ENCODE assay signal across 8 mouse cellular contexts in the genomic region with DNA sequence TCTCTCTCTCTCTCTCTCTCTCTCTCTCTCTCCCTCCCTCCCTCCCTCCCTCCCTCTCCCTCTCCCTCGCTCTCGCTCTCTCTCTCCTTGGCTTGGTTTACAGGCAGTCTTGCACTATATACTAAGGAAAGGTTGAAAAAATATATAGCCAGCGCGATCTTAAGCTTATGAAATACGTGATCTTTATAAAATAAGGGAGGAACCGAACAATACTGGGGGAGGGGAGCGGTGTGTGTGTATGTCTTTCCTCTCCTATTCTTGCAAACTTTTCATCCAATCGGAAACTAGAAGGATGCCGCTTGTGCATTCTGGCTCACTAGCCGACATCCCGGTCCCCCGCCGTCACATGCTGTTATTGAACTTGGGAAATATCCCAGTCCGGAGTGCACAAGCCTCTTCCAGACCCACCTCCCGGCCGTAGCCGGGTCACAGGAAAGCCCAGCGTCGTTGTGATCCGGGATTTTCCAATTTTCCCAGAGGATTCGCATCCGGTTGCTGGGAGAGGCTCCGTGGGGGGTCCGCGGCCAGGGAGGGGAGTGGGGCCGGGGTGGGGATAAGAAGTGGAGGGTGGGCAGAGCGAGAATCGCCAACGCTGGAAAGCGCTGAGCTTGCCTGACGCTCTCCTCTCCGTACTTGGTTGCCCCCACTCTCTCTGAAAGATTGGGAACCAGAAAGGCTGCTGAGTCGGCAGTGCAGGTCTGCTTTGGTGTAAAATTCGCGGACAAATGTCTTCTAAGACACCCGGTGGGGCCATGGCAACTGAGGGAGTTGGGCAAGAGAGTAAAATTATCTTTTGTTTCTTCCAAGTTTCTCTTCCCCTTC. TPM values are rescaled to one million over a fixed set of nuclear protein-coding genes. Genes with fewer than 3 reads are reported as not detected.
DNase-seq lines count a peak whose midpoint lies in the region; ATAC-seq and TF ChIP-seq lines count a peak whose summit lies in the region.

No protein-coding gene starts in this region.

- peak overlapping the region; percentile 79 for H3K9ac ChIP-seq in intestine, postnatal 0 days (ENCODE audit: low read depth, low read length)
- peak overlapping the region; percentile 65 for H3K9ac ChIP-seq in neural tube, embryonic 13.5 days

- under 1% methylated on average over 36 of the region's 36 CpGs for WGBS in intestine, postnatal 0 days
- WGBS in neural tube, embryonic 13.5 days = under 1% methylated on average over 35 of the region's 36 CpGs

- peak overlapping the region; percentile 76 for H3K4me3 ChIP-seq in intestine, postnatal 0 days (ENCODE audit: low read depth, low read length)
- peak overlapping the region; percentile 55 for H3K4me3 ChIP-seq in neural tube, embryonic 13.5 days

- no peaks in the 10 kb centered on the region for H3K27me3 ChIP-seq in intestine, postnatal 0 days (replicated peaks; ENCODE audit: control insufficient read depth, insufficient read depth, low read length)
- peaks cover 58% of the 10 kb centered on the region for H3K27me3 ChIP-seq in neural tube, embryonic 13.5 days

- ATAC-seq in granulocyte monocyte progenitor cell, adult 5-6 weeks (replicated peaks; ENCODE audit: poor library complexity, severe bottlenecking) = peak; percentile 55
- peak; percentile 39; the same call in 1 of the 2 replicates for ATAC-seq in intestine, postnatal 0 days
- peak; percentile 58 for ATAC-seq in neural tube, embryonic 13.5 days (ENCODE audit: low read depth)
- no peak for ATAC-seq in megakaryocyte-erythroid progenitor cell, adult 5-6 weeks (replicated peaks; ENCODE audit: low FRiP score, low TSS enrichment, poor library complexity, severe bottlenecking)

- peak overlapping the region; percentile 95 for H3K27ac ChIP-seq in intestine, postnatal 0 days (ENCODE audit: low read depth, low read length)
- H3K27ac ChIP-seq in neural tube, embryonic 13.5 days (replicated peaks) = no peak overlapping the region

- no peaks in the 10 kb centered on the region for H3K9me3 ChIP-seq in intestine, postnatal 0 days (ENCODE audit: control insufficient read depth)
- no peaks in the 10 kb centered on the region for H3K9me3 ChIP-seq in neural tube, embryonic 13.5 days

- H3K4me1 ChIP-seq in intestine, postnatal 0 days (replicated peaks; ENCODE audit: control insufficient read depth, insufficient read depth, low read length) = 0 out of 2 replicates have a peak, but pooled peaks cover 2% of the 10 kb centered on the region
- H3K4me1 ChIP-seq in neural tube, embryonic 13.5 days (replicated peaks) = peaks cover 24% of the 10 kb centered on the region

- peaks cover 5% of the 10 kb centered on the region; the same call in 1 of the 2 replicates for H3K36me3 ChIP-seq in intestine, postnatal 0 days (ENCODE audit: control insufficient read depth, insufficient read depth)
- H3K36me3 ChIP-seq in neural tube, embryonic 13.5 days = no peaks in the 10 kb centered on the region

- peak; percentile 26 for DNase-seq in urinary bladder, postnatal 14 days (ENCODE audit: low spot score)
- DNase-seq in urinary bladder, postnatal 25 days (ENCODE audit: low spot score) = no peak
- DNase-seq in cerebellum, postnatal 10 days = peak; percentile 63 to 65
- peak; percentile 27 to 49 for DNase-seq in lung, adult 18-20 months

- no peak for TF ChIP-seq CTCF in intestine, postnatal 0 days (IDR thresholded peaks at IDR 0.05; ENCODE audit: low read depth)

- H3K4me2 ChIP-seq in intestine, postnatal 0 days (replicated peaks; ENCODE audit: low read depth) = peak overlapping the region; percentile 94
- peak overlapping the region; percentile 82 for H3K4me2 ChIP-seq in neural tube, embryonic 13.5 days

RNA-seq across cellular contexts. Expression of a gene that starts 0.8 kb away (rescaled TPM):
- 49.4 and 52.3 TPM in 2 replicates for total RNA-seq in granulocyte monocyte progenitor cell, adult 5-6 weeks (2014; fragmentation: Nextera tagmentation)
- 51.3 and 53.6 TPM in 2 replicates for total RNA-seq in granulocyte monocyte progenitor cell, adult 5-6 weeks (2017)
- polyA plus RNA-seq in intestine, postnatal 0 days (2015; fragmentation: Nextera tagmentation; extraction: Ambion mirVana) = 63.0 and 71.8 TPM in 2 replicates
- polyA plus RNA-seq in neural tube, embryonic 13.5 days (2015; fragmentation: Nextera tagmentation; extraction: Ambion mirVana) = 2.9 and 4.6 TPM in 2 replicates
- 34.5 and 36.0 TPM in 2 replicates for total RNA-seq in megakaryocyte-erythroid progenitor cell, adult 5-6 weeks (2014; fragmentation: Nextera tagmentation)
- total RNA-seq in megakaryocyte-erythroid progenitor cell, adult 5-6 weeks (2017) = 32.1 and 34.1 TPM in 2 replicates

RNA-seq across cellular contexts. Expression of a gene that starts 10.1 kb away (rescaled TPM):
- 10.5 and 16.1 TPM in 2 replicates for total RNA-seq in granulocyte monocyte progenitor cell, adult 5-6 weeks (2014; fragmentation: Nextera tagmentation)
- 14.9 and 19.7 TPM in 2 replicates for total RNA-seq in granulocyte monocyte progenitor cell, adult 5-6 weeks (2017)
- 0.85 and 1.6 TPM in 2 replicates for polyA plus RNA-seq in intestine, postnatal 0 days (2015; fragmentation: Nextera tagmentation; extraction: Ambion mirVana)
- polyA plus RNA-seq in neural tube, embryonic 13.5 days (2015; fragmentation: Nextera tagmentation; extraction: Ambion mirVana) = 0.61 and 0.80 TPM in 2 replicates
- total RNA-seq in megakaryocyte-erythroid progenitor cell, adult 5-6 weeks (2014; fragmentation: Nextera tagmentation) = 2.5 and 5.7 TPM in 2 replicates
- 3.7 and 6.8 TPM in 2 replicates for total RNA-seq in megakaryocyte-erythroid progenitor cell, adult 5-6 weeks (2017)

RNA-seq across cellular contexts. Expression of a gene that starts 46.9 kb away (rescaled TPM):
- 56.0 and 88.6 TPM in 2 replicates for total RNA-seq in granulocyte monocyte progenitor cell, adult 5-6 weeks (2014; fragmentation: Nextera tagmentation)
- 57.4 and 59.7 TPM in 2 replicates for total RNA-seq in granulocyte monocyte progenitor cell, adult 5-6 weeks (2017)
- 99.6 and 108 TPM in 2 replicates for polyA plus RNA-seq in intestine, postnatal 0 days (2015; fragmentation: Nextera tagmentation; extraction: Ambion mirVana)
- 82.7 and 93.6 TPM in 2 replicates for polyA plus RNA-seq in neural tube, embryonic 13.5 days (2015; fragmentation: Nextera tagmentation; extraction: Ambion mirVana)
- 93.2 and 102 TPM in 2 replicates for total RNA-seq in megakaryocyte-erythroid progenitor cell, adult 5-6 weeks (2014; fragmentation: Nextera tagmentation)
- total RNA-seq in megakaryocyte-erythroid progenitor cell, adult 5-6 weeks (2017) = 109 and 114 TPM in 2 replicates
